Mouse (Mus musculus) lung, adult 18-20 months (tissue): ENCODE results near the gene Coa6.
A peak's percentile ranks its signal among the peaks of the same experiment; 100 is the strongest.
"Not testable (repeated sequence)": the region's sequence is repeated elsewhere in the genome, so short reads cannot be mapped to it uniquely, and the experiment has no call there.

Source experiments
- DNase-seq, 2 experiments: peaks; one replicate each; pipeline ENCODE4 v3.0.0; 2022; ENCODE audit warnings: mixed read lengths in 2 of 2

Coa6 gene

GRCm38 (mm10) chr8:126422174-126422919 is at the start of gene Coa6:
Coa6 (plus strand) TSS chr8:126422515.
- DNase-seq: peak; percentile 98 to 99

GRCm38 (mm10) chr8:126379580-126379979 is 42.7 kb upstream of the Coa6 start:
- no peak for DNase-seq

- no peak for DNase-seq
Measured at GRCm38 (mm10) chr8:126380141-126380540, 42.2 kb upstream of the Coa6 start.

GRCm38 (mm10) chr8:126381299-126381698 is 41.0 kb upstream of the Coa6 start:
- no peak for DNase-seq

- DNase-seq: no peak
Measured at GRCm38 (mm10) chr8:126382216-126382615, 40.1 kb upstream of the Coa6 start.

GRCm38 (mm10) chr8:126382749-126383148 is 39.6 kb upstream of the Coa6 start:
- peak; percentile 5 to 16 for DNase-seq

- DNase-seq: no peak
Measured at GRCm38 (mm10) chr8:126387566-126387965, 34.7 kb upstream of the Coa6 start.

GRCm38 (mm10) chr8:126391541-126391940 is 30.8 kb upstream of the Coa6 start:
- peak; percentile 46 to 64 for DNase-seq

GRCm38 (mm10) chr8:126395386-126395785 is 26.9 kb upstream of the Coa6 start:
- no peak for DNase-seq

GRCm38 (mm10) chr8:126395917-126396316 is 26.4 kb upstream of the Coa6 start:
- DNase-seq: no peak

GRCm38 (mm10) chr8:126398349-126398748 is 24.0 kb upstream of the Coa6 start:
- no peak for DNase-seq

- DNase-seq: not testable (repeated sequence)
Measured at GRCm38 (mm10) chr8:126404550-126404949, 17.8 kb upstream of the Coa6 start.

GRCm38 (mm10) chr8:126405030-126405429 is 17.3 kb upstream of the Coa6 start:
- DNase-seq: no peak

GRCm38 (mm10) chr8:126420834-126421233 is 1.5 kb upstream of the Coa6 start:
- DNase-seq: no peak

- peak in 1 of 2 experiments; percentile 10 for DNase-seq
Measured at GRCm38 (mm10) chr8:126422920-126423300, 595 bp downstream of the Coa6 start.

- no peak for DNase-seq
Measured at GRCm38 (mm10) chr8:126424163-126424562, 1.8 kb downstream of the Coa6 start.

- DNase-seq: no peak
Measured at GRCm38 (mm10) chr8:126424946-126425345, 2.6 kb downstream of the Coa6 start.

- DNase-seq: no peak
Measured at GRCm38 (mm10) chr8:126429635-126430034, 7.3 kb downstream of the Coa6 start.

GRCm38 (mm10) chr8:126433827-126434226 is 11.5 kb downstream of the Coa6 start:
- DNase-seq: no peak

- no peak for DNase-seq
Measured at GRCm38 (mm10) chr8:126438937-126439336, 16.6 kb downstream of the Coa6 start.

GRCm38 (mm10) chr8:126451158-126451557 is 28.8 kb downstream of the Coa6 start:
- peak in 1 of 2 experiments; percentile 29 for DNase-seq

GRCm38 (mm10) chr8:126455383-126455782 is 33.1 kb downstream of the Coa6 start:
- DNase-seq: no peak

GRCm38 (mm10) chr8:126460274-126460673 is 38.0 kb downstream of the Coa6 start:
- DNase-seq: peak; percentile 31 to 49

- no peak for DNase-seq
Measured at GRCm38 (mm10) chr8:126461735-126462134, 39.4 kb downstream of the Coa6 start.

- DNase-seq: no peak
Measured at GRCm38 (mm10) chr8:126464071-126464470, 41.8 kb downstream of the Coa6 start.
